Mouse (Mus musculus) kidney, embryonic 16.5 days (tissue): ENCODE results near the gene Znrf4. TPM values are rescaled to one million over a fixed set of nuclear protein-coding genes. Genes with fewer than 3 reads are reported as not detected.

Experiments
- ATAC-seq: fragments of 200-750 bp; cut with Nextera tagmentation; 2 replicates; pipeline ENCODE4 v1.8.0; 2017; ENCODE audit warnings: moderate TSS enrichment; ENCODE audit not compliant: low FRiP score, low TSS enrichment
- H3K27ac ChIP-seq: fragments of 300-500 bp; sonication (generic); 2 replicates; pipeline ENCODE4 v1.5.1; 2014; ENCODE audit warnings: low read length
- H3K27me3 ChIP-seq: fragments of 300-500 bp; sonication (generic); 2 replicates; pipeline ENCODE4 v1.6.1; 2014; ENCODE audit warnings: low read length, control low read depth, mixed read lengths; ENCODE audit not compliant: insufficient read depth
- H3K36me3 ChIP-seq: fragments of 300-500 bp; sonication (generic); 2 replicates; pipeline ENCODE4 v1.6.1; 2014; ENCODE audit warnings: low read length, control low read depth, mixed read lengths; ENCODE audit not compliant: insufficient read depth
- H3K4me1 ChIP-seq: fragments of 300-500 bp; sonication (generic); 2 replicates; pipeline ENCODE4 v1.6.1; 2014; ENCODE audit warnings: low read length, control low read depth, mixed read lengths; ENCODE audit not compliant: insufficient read depth
- H3K4me2 ChIP-seq: fragments of 300-500 bp; sonication (generic); replicated peaks from 2 replicates; pipeline ENCODE4 v1.6.1; 2014; ENCODE audit warnings: low read depth, low read length
- H3K4me3 ChIP-seq: fragments of 300-500 bp; sonication (generic); 2 replicates; pipeline ENCODE4 v1.5.1; 2014; ENCODE audit warnings: mild to moderate bottlenecking, low read length
- H3K9ac ChIP-seq: fragments of 300-500 bp; sonication (generic); replicated peaks from 2 replicates; pipeline ENCODE4 v1.6.1; 2014; ENCODE audit warnings: low read length
- H3K9me3 ChIP-seq: fragments of 300-500 bp; sonication (generic); 2 replicates; pipeline ENCODE4 v1.6.1; 2016; ENCODE audit warnings: low read length, control low read depth
- WGBS: fragments of 180-500 bp; shearing (Covaris S2); extraction: QIAGEN DNeasy Blood & Tissue Kit; methylation state at CpG from one replicate; pipeline ENCODE4 v1.1.7; 2014; 5-methylcytosine and 5-hydroxymethylcytosine counted together
- polyA plus RNA-seq: library from polyadenylated mRNA; unstranded; fragments of >200 nt; fragmentation: Nextera tagmentation; extraction: Ambion mirVana; gene quantifications from 2 replicates; pipeline ENCODE4 v1.2.1, GENCODE M21; 2015

The Znrf4 gene
- polyA plus RNA-seq, 1 experiment from 2014 or later: not detected

DNA sequence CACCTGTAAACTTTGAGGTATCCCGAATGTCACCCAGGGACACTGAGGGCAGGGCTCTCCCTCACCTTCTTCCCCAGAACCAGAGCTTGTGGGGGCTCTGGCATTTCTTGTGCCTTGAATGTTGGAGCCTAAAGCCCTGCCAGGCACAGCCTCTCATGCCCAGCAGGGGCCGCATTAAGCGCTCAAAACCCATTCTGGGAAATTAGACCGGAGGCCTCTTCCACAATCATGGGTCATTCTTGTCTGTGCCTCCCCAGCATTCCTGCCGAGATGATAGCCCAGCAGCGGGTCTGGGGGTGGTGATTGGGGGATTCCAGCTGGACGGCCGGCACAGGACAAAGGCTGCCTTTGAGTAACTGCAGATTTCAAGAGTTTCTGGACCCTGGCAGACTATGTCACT is 25.7 kb upstream of the Znrf4 start:
- no peak overlapping the region for H3K9ac ChIP-seq
- no peak for ATAC-seq
- no peaks in the 10 kb centered on the region for H3K36me3 ChIP-seq
- WGBS: 29% methylated on average over 8 of the region's 8 CpGs
- H3K9me3 ChIP-seq: no peaks in the 10 kb centered on the region
- no peaks in the 10 kb centered on the region for H3K27me3 ChIP-seq
- H3K4me3 ChIP-seq: no peak overlapping the region
- H3K27ac ChIP-seq: no peak overlapping the region
- H3K4me2 ChIP-seq: no peak overlapping the region
- no peaks in the 10 kb centered on the region for H3K4me1 ChIP-seq

DNA sequence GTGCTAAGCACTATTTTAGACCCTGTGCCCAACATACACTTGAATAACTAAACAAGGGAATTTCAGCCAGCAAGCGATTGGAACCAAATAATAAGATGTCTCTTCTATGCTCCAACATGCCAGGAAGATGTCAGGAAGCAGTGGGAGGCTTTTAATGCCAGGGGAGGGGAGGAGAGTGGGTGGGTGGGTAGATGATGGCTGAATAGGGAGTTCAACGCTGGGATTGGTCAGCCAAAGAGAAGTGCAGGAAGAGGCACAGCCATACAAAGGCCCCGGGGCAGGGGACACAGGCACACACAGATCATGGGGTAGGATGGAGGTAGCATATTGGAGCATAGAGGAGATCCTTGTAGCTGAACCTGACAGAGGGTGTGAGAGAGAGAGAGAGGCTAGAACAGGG is 24.6 kb upstream of the Znrf4 start:
- no peak overlapping the region for H3K4me3 ChIP-seq
- H3K9me3 ChIP-seq: no peaks in the 10 kb centered on the region
- H3K4me2 ChIP-seq: no peak overlapping the region
- no peak overlapping the region for H3K27ac ChIP-seq
- ATAC-seq: no peak
- no peaks in the 10 kb centered on the region for H3K4me1 ChIP-seq
- no peak overlapping the region for H3K9ac ChIP-seq
- no peaks in the 10 kb centered on the region for H3K27me3 ChIP-seq
- H3K36me3 ChIP-seq: no peaks in the 10 kb centered on the region
- 73% methylated on average over 3 of the region's 3 CpGs for WGBS

DNA sequence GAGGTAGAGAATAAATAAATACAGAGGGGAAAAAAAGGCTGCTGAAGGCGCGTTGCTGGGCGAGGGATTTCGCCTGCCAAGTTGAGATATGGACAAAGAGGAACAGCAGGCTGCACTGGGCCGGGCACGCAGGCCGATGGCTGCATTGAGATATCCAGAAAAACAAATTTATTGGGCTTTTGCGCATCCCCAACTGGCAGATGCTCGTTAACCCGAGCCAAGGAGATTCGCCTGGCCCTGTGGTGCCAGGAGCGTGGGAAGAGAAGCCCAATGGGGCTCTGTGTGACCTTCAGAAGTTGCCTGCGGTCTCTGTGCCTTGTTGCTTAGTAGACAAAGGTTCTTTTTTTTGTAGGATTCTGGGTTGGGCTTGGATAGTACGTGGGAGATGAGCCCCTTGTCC is 24.0 kb upstream of the Znrf4 start:
- no peak overlapping the region for H3K27ac ChIP-seq
- no peaks in the 10 kb centered on the region for H3K9me3 ChIP-seq
- H3K36me3 ChIP-seq: no peaks in the 10 kb centered on the region
- no peaks in the 10 kb centered on the region for H3K27me3 ChIP-seq
- 75% methylated on average over 14 of the region's 14 CpGs for WGBS
- ATAC-seq: no peak
- no peaks in the 10 kb centered on the region for H3K4me1 ChIP-seq
- H3K9ac ChIP-seq: no peak overlapping the region
- H3K4me3 ChIP-seq: no peak overlapping the region
- no peak overlapping the region for H3K4me2 ChIP-seq

DNA sequence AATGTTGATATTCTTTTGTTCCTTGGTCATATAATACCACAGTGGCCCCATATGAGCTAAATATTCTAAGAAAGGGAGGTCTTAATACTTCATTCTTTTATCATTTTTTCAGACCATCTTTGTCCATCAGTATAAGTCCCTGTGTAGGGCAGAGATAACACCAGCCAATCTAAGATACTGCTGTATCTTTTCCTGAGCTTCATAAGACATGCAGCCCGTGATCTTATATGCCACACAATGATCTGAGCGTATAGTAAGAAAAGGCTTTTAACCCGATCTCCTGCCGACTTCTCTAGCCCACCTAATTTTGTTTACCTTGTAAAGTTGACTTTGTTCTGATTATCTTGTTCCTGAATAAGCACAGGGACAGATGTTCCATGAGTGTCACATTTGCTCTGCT is 12.7 kb upstream of the Znrf4 start:
- WGBS: 65% methylated on average over 4 of the region's 4 CpGs
- ATAC-seq: no peak
- H3K27ac ChIP-seq: no peak overlapping the region
- no peaks in the 10 kb centered on the region for H3K27me3 ChIP-seq
- no peak overlapping the region for H3K4me2 ChIP-seq
- no peaks in the 10 kb centered on the region for H3K9me3 ChIP-seq
- H3K4me1 ChIP-seq: no peaks in the 10 kb centered on the region
- H3K36me3 ChIP-seq: no peaks in the 10 kb centered on the region
- H3K4me3 ChIP-seq: no peak overlapping the region
- H3K9ac ChIP-seq: no peak overlapping the region

DNA sequence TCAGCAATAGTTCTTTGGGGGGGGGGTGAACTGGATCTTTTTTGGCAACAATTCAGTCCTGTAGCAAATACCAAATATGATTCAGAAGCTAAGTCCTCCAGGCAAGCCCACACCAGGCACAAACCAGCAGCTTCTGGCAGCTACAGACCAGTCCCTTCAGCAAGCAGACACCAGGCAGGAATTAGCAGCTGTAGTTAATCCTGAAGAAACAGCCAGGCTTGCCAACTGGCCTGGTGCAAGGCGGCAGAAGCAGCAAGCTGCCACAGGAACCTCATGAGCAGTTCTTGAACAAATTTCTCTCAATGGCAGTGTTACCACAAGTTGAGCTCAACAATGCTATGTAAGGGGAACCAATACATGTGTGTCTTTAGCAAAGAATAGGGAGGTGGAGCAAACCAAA is 10.5 kb upstream of the Znrf4 start:
- Histone ChIP-seq H3K4me3 (no peak overlapping the region), H3K27me3 (no peaks in the 10 kb centered on the region), H3K36me3 (no peaks in the 10 kb centered on the region), H3K9me3 (no peaks in the 10 kb centered on the region), H3K27ac (no peak overlapping the region), H3K4me1 (no peaks in the 10 kb centered on the region), H3K4me2 (no peak overlapping the region), H3K9ac (no peak overlapping the region)
- WGBS: 68% methylated on average over 1 of the region's 1 CpGs
- ATAC-seq: no peak

DNA sequence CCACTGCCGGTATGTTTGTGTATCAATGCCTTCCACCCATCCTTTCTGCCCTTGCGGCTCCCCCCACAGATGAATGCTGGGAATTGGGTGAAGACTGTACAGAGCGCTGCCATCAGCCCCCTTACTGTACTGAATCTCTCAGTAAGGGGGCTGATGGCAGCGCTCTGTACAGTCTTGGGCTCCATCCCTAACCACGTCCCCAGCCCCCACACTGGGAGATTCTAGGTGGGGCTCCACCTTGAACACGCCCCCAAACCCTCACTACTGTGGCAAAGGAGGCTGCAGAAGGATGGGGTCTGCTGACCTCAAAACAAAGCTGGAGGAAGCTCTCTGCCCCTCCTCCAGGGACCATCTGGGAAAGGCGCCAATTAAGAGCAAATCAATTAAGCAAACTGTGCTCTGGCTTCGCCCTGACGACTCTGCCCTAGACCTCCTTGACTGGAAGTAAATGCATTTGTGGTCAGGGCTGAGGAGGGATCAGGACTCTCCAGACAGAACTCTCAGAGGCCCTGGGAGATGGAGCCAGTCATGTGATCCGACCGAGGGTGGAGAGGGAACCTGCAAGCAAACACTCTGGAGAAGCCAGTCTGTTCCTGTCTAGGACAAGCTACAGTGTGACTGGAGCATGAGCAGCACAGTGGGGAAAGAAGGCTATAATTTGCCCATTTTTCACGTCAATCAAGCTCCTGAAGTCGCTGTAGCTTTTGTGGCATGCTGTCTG is 3.6 kb upstream of the Znrf4 start:
- H3K27ac ChIP-seq: peak overlapping the region; percentile 41; the same call in 1 of the 2 replicates

DNA sequence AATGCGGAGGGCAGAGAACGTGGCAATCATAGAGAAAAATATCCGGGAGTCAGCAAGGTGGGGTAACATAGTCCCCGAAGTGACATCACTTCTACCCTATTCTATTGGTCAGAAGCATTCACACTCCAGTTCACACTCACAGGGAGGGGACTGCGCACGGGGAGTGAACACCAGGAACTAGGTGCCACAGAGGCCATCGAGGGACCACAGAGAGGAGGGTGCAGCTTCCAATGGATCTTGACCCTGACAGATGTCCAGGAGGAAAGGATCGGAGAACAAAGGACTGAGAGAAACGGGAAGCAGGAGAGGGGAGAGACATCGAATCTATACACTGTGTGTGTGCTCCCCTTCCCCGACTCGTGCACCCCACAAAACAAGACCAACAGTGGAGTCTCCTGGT is 2.7 kb upstream of the Znrf4 start:
- H3K9ac ChIP-seq: no peak overlapping the region
- H3K4me2 ChIP-seq: no peak overlapping the region
- H3K27me3 ChIP-seq: peaks cover 33% of the 10 kb centered on the region
- no peaks in the 10 kb centered on the region; the same call in 1 of the 2 replicates for H3K9me3 ChIP-seq
- ATAC-seq: no peak
- H3K4me3 ChIP-seq: no peak overlapping the region
- no peak overlapping the region for H3K27ac ChIP-seq
- WGBS: 38% methylated on average over 12 of the region's 12 CpGs
- peaks cover 25% of the 10 kb centered on the region for H3K4me1 ChIP-seq
- H3K36me3 ChIP-seq: no peaks in the 10 kb centered on the region

More for the DNA sequence above, 3.6 kb upstream of the Znrf4 start:
- Histone ChIP-seq H3K36me3 (no peaks in the 10 kb centered on the region), H3K4me3 (peak overlapping the region; percentile 11; the same call in 1 of the 2 replicates), H3K4me1 (peaks cover 16% of the 10 kb centered on the region), H3K9me3 (no peaks in the 10 kb centered on the region; the same call in 1 of the 2 replicates), H3K4me2 (peak overlapping the region; percentile 19; the same call in 1 of the 2 replicates), H3K9ac (peak overlapping the region; percentile 37; the same call in 1 of the 2 replicates), H3K27me3 (peaks cover 24% of the 10 kb centered on the region)
- ATAC-seq: peak; percentile 80
- WGBS: 6% methylated on average over 13 of the region's 13 CpGs

DNA sequence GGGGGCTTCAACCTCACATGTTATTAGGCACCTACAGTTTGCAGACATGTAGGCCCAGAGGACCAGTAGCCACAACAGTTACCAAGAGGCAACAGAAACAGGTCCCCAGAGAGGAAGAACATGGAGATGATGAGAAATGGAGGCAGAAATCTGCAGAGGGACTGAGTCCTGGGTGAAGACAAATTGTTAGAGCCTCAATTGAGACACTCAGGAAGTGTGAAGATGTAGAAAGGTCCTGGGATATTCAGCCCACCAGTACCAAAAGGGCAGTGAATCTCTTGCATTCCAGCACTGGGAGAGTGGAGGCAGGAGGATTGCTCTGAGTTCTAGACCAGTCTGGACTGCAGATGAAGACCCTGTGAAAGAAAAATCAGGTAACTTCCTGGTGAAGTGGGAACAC is 2.1 kb upstream of the Znrf4 start:
- peaks cover 39% of the 10 kb centered on the region for H3K27me3 ChIP-seq
- ATAC-seq: no peak

DNA sequence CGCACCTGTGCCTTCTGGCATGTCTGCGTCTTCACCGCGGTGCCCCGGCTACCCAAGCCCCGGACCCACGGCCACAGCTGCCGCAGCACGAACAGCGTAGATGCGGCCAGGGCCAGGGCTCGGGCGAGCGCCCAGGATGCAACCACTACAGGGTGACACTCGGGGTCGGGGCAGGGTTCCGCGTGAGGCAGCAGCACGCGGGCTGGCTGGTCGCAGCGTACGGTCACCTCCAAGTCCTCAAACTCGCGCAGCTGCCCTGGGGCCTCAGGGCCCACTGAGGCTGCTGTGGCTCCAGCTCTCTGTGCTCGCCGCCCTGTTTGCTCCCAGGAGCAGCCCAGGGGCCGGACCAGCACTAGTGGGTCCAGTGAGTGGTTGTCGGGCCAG is 532 bp downstream of the Znrf4 start:
- peak overlapping the region; percentile 34 for H3K4me3 ChIP-seq
- H3K27ac ChIP-seq: no peak overlapping the region
- no peaks in the 10 kb centered on the region for H3K36me3 ChIP-seq
- 26% methylated on average over 28 of the region's 29 CpGs for WGBS
- peaks cover 43% of the 10 kb centered on the region for H3K27me3 ChIP-seq
- peaks cover 39% of the 10 kb centered on the region for H3K4me1 ChIP-seq
- no peaks in the 10 kb centered on the region; the same call in 1 of the 2 replicates for H3K9me3 ChIP-seq
- H3K9ac ChIP-seq: peak overlapping the region; percentile 33
- H3K4me2 ChIP-seq: peak overlapping the region; percentile 43
- no peak for ATAC-seq

More for the DNA sequence above, 2.1 kb upstream of the Znrf4 start:
- Histone ChIP-seq H3K9ac (no peak overlapping the region), H3K4me1 (peaks cover 31% of the 10 kb centered on the region), H3K27ac (no peak overlapping the region), H3K36me3 (no peaks in the 10 kb centered on the region), H3K9me3 (no peaks in the 10 kb centered on the region; the same call in 1 of the 2 replicates), H3K4me3 (no peak overlapping the region), H3K4me2 (no peak overlapping the region)

DNA sequence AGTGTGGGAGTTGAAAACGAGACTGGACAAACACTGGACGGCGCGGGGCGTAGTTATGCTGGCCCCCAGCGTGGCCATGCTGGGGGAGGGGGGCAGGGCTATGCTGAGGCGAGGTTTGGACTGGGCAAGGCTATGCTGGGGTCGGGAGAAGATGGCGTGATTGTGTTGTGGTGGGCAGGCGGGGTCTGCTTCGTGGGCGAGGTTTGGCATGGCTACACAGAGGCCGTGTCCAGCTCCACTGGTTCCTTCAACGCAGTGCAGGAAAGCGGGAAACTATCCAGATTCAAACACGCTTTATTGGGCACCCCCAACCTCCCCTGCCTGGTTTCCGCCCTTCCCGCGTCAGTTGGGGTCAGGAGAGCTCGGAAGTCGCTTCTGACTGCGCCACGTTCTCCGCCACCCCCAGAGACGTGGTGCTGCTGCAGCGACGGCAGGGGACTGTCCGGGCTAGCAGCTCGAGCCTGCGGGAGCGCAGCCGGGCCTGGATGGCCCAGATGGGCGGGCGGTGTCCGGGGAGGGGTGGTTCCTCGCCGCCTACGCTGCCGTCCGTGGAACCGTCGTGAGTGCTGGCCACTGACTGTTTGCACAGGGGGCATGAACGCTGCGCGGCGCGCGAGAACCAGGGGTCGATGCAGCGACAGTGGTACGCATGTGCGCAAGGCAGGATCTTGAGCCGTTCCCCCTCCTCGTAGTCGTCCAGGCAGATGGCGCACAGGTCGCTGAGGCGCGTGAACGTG is 1.1 kb downstream of the Znrf4 start:
- Histone ChIP-seq H3K4me3 (peak overlapping the region; percentile 34), H3K4me1 (peaks cover 35% of the 10 kb centered on the region), H3K9ac (peak overlapping the region; percentile 33), H3K9me3 (no peaks in the 10 kb centered on the region; the same call in 1 of the 2 replicates), H3K4me2 (peak overlapping the region; percentile 43), H3K27ac (no peak overlapping the region), H3K27me3 (peaks cover 43% of the 10 kb centered on the region), H3K36me3 (no peaks in the 10 kb centered on the region)
- no peak for ATAC-seq
- 3% methylated on average over 58 of the region's 60 CpGs for WGBS
